Mouse (Mus musculus): Measurements from ENCODE around the gene Nmur2. TPM values are rescaled to one million over a fixed set of nuclear protein-coding genes. Genes with fewer than 3 reads are reported as not detected.

The Nmur2 gene
- not detected for total RNA-seq (2021)

- intact Hi-C loops (cut with DNase I): no loop called here
- no peak for DNase-seq
These were observed at the start of gene Nmur2 for GRCm38 (mm10) chr11:56040917-56041316. Gene Nmur2 (minus strand): TSS chr11:56041010.

DNA sequence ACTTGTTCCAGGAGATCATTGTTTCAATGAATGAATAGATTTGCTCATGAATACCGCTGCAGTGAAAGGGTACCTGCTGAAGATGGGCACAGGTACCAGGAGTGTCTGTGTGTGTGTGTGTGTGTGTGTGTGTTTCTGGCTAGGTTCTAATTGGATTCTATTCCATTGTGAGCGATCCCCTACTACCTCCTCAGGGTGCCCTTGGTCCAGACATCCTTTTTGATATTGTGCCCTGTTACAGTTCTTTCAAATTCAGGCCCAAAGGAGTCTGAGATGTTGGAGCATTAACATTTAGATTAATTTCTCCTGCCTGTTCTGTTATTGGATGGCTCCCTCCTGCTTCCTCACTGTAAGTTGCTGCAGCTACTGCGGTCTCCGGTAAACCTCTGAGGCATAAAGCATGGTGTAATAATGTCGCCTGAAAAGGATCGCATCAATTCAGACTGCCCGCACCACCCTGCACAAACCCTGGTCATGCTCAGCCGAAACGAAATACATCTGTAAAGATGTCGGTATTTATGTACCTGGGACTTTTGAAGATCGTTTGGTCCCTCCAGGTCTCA is 48.4 kb upstream of the Nmur2 start:
- intact Hi-C loops (cut with DNase I): no loop called here

GRCm38 (mm10) chr11:56072131-56072530 is 31.3 kb upstream of the Nmur2 start:
- intact Hi-C loops (cut with DNase I): no loop called here
- DNase-seq: no peak

More for the DNA sequence above, 48.4 kb upstream of the Nmur2 start:
- no peak for DNase-seq

GRCm38 (mm10) chr11:56069658-56070057 is 28.8 kb upstream of the Nmur2 start:
- no peak for DNase-seq
- intact Hi-C loops (cut with DNase I): no loop called here

DNA sequence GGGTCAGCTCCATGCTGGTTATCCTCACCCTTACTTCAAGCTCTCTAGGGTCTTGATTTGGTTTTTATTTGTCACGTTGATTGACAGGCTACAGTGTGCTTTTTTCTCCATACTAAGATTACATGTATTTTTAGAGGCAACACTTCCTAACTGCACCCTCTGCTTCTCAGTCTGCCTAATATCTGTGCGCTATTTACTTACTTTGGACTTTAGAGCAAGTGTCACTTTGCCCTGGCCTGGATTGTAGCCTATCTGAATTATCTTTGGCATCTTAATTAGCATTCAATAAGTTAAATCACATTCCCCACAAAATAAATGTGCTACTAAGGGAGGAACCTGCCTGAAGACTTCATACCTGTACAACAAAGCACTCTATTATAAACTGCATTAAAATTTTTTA is 24.3 kb upstream of the Nmur2 start:
- intact Hi-C loops (cut with DNase I): no loop called here
- no peak for DNase-seq

DNA sequence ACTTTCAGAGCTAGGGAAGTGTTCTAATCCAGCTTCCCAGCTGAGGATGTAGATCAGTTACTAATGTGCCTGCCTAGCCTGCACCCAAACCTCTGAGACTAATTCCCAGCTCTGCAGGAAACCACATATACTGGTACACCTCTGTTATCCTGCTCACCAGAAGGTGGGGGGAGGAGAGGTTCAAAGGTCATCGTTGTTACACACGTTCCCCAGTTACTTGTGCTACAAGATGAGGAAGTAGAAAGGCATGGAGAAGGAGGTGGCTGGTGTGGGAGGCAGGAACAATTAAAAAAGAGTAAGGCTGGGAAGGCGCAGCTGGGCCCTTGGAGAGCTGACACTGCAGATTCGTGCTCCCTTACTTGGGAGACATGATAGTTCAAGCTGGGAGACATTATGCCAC is 23.8 kb upstream of the Nmur2 start:
- no peak for DNase-seq
- intact Hi-C loops (cut with DNase I): no loop called here

DNA sequence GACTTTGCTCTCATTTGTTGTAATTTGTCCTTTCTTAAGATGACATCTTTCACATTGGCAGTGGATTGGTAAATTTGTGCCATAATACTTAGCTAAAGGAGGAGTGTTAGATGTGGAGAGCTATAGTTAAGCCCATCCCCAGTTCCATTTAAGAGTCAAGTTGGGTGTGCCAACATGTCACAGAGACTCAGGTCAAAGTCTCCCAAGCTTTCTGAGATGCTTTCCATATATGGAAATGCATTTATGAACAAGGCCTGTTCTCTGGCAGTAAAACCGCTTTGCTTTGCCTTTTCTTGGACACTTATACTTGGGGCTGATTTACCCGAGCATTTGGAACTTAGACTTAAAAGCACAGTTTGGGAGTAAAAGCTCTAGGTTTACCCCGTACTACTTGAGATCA is 18.4 kb upstream of the Nmur2 start:
- DNase-seq: no peak
- intact Hi-C loops (cut with DNase I): no loop called here

DNA sequence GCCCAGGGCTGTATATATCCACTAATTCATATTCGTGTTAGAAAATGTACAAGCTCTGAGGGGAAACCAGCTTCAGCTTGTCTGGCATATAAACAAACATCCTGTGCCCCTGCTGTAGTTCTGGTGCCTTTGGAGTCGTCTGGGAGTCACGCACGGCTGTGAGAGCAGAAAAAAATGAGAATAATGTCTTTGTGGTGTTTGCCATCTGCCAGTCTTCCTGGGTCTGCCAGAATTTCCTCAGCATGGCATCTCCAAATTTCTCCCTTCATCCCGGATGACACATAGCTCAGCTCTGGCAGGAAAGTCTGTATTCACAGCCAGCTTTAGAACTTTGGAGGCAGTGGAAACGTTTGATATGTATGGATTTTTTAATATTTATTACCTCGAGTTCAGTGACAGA is 13.6 kb upstream of the Nmur2 start:
- DNase-seq: no peak
- intact Hi-C loops (cut with DNase I): no loop called here

DNA sequence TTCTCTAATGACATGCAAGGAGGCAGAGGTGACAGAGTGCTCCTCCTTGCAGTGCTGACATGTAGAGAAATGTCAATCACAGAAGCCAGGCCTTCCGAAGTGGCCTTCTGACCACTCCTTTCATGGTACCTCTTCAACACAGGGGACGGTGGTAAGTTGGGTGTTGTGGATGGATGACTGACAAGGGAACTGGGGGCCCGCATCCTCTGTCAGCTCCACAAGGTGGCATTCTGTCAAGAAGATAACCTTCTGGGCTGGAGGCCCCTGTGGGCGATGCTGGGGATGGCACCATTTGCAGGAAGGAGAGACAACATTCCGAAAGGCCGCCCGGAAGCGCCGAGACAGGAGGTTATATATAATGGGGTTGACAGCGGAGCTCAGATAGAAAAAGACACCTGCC is 14.0 kb downstream of the Nmur2 start:
- no peak for DNase-seq
- intact Hi-C loops (cut with DNase I): no loop called here

- intact Hi-C loops (cut with DNase I): no loop called here
- peak in 1 of 2 experiments; percentile 17 for DNase-seq
These were observed 14.9 kb downstream of the Nmur2 start for GRCm38 (mm10) chr11:56025746-56026570.

- intact Hi-C loops (cut with DNase I): loop anchor here (2.0 kb wide), 1 partner anchor 95 kb away; no protein-coding TSS in a partner anchor
- no peak for DNase-seq
These were observed 27.2 kb downstream of the Nmur2 start for GRCm38 (mm10) chr11:56013510-56014057.

DNA sequence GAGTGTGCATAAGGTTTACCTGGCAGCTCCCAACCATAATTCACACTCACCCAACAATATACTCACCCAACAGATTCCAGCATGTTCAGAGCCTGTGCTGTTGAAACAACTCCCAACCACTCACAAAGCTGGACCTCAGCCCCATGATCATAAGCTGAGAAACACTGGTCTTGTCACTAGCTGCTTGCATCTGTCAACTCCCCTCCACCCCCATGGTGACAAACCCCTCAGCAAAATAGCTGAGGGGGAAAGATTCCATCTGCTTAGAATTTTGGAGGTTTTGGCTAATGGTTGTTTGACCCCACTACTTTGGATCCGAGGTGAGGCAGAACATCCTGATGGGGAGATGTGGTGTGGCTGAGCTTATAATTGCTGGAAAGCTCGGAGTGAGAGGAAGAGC is 28.4 kb downstream of the Nmur2 start:
- intact Hi-C loops (cut with DNase I): loop anchor here (2.0 kb wide), 1 partner anchor 96 kb away; no protein-coding TSS in a partner anchor
- no peak for DNase-seq

GRCm38 (mm10) chr11:56008277-56008676 is 32.5 kb downstream of the Nmur2 start:
- intact Hi-C loops (cut with DNase I): no loop called here
- DNase-seq: no peak

DNA sequence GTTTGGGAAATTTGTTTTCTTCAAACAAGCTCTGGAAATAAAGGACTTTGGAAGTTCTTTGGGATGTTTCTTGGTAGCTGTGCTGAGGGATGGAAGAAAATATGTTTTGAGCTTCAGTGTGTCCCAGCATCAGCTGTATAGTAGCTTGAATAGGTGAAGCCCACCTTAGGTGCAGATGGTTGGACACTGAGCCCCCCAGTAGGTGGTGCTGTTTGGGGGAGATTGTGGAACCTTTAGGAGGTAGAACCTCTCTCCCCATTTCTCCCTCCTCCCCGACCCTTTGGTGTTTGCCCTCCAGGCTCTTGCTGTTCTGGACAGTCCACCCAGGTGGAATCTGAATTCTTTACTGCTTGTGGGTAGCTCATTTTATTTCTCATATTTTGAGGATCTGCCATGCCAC is 48.0 kb downstream of the Nmur2 start:
- no peak for DNase-seq
- intact Hi-C loops (cut with DNase I): loop anchor here (2.0 kb wide), 1 partner anchor 474 kb away; no protein-coding TSS in a partner anchor

DNA sequence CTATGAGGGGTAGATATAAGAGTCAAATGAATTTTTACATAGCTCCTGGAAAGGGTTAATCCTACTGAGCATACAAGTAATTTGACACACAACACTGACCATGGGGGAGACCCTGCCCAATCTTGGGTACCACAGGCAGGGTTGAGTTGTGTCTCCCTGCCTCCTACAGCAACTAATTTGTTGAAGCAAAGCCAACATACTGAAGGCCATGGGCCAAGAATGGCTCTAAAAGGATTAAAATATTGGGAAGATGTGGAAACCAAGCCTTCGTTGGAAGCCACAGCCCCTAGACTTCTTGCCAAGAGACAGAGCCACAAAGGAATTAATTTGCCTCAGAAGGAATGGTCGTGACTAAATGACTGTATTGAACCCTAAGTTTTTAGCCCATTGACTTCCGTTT is 48.7 kb downstream of the Nmur2 start:
- intact Hi-C loops (cut with DNase I): loop anchor here (2.0 kb wide), 1 partner anchor 473 kb away; no protein-coding TSS in a partner anchor
- no peak for DNase-seq

DNA sequence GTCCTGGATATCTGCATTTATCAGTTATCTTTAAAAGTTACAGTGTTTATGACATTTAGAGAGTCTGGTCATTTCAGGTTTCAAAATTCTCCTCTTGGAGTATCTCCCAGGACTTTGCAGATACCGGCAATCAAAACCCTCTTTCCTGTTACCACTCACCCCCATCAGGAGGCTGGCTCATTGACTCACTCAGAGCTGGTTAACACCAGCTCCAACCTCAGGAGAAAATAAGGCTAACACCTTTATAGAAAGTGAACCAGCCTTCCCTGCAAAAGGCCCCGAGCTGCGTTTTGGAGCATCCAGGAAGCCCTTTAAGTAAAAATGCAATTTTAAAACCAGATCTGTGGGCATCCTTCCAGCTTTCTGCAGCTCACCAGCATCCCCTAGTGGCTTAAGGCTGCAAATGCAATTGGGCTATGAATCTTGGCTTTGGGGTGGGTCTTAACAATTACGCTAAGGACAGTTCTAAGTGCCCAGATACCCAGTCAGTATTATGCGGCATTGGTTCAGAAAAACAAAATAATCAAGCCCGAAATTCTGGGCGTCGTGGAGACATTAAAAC is 49.2 kb downstream of the Nmur2 start:
- intact Hi-C loops (cut with DNase I): loop anchor here (2.0 kb wide), 1 partner anchor 473 kb away; no protein-coding TSS in a partner anchor

DNA sequence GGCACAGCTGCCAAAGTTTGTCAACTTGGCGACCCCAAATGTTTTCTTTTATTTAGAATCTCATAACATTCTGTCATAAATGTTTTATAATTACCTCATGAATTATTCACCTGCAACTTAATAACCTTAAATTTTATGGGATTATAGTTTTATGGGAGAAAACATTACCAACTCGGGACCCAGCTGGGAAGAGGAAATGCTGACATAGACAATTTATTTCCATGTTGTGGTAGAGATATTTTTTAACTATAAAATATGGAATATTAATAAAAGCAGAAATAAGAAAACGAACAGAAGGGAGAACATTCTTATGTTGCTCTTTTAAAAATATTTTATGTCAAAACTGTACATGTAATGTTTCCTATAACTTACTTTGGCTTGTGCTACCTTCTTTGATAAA is 56.2 kb downstream of the Nmur2 start:
- intact Hi-C loops (cut with DNase I): no loop called here

More for the DNA sequence above, 49.2 kb downstream of the Nmur2 start:
- DNase-seq: peak; percentile 14 to 19

GRCm38 (mm10) chr11:55981656-55982055 is 59.2 kb downstream of the Nmur2 start:
- no peak for DNase-seq
- intact Hi-C loops (cut with DNase I): no loop called here

More for the DNA sequence above, 56.2 kb downstream of the Nmur2 start:
- DNase-seq: no peak

- intact Hi-C loops (cut with DNase I): no loop called here
These were observed 62.7 kb downstream of the Nmur2 start for GRCm38 (mm10) chr11:55978146-55978545.

More at GRCm38 (mm10) chr11:55978146-55978545, 62.7 kb downstream of the Nmur2 start:
- DNase-seq: no peak
